In the genomic region with DNA sequence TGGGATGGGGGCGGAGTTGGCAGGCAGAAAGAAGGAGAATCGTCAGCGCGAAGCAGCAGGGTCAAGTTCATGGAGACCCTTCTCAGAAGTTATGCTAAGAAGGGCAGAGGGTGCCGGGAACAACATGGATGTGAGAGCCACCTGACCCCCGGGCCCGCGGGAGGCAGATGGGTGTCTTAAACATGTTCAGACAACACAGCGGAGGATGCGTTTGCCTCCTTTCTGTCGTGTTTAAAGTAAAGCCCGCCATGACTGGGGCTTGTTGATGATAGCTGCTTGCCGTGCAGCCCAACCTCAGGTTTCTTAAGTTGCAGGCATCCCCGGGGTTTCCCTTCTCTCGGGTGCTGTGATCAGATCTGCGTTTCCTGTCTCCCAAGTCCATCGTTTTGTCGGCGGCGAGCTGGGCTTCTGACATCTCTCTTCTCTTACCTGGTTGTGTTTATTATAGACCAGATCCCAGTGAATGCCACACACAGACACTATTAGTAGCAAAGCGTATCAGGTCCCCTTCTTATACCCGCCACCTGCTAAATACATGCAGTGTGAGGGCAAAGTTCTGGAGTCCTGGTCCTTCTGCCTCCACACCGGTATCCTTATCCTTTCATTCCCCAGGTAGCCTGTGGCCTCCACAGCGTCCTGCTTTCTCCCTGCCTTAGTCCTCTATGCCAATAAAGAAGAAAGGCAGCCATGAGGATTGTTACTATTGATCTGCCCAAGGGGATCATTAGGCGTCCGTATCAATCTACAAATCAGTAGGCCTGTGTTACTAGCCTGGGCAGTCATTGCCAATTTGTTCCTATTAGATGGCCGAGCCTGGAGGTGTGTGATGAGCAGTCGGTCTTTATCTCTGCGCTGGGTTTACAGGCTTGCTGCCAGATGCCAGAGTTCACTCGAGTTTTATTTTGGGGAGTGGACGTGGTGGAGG, we compare ENCODE assay signal across 9 mouse cellular contexts. TPM values are rescaled to one million over a fixed set of nuclear protein-coding genes. Genes with fewer than 3 reads are reported as not detected.
DNase-seq lines count a peak whose midpoint lies in the region; ATAC-seq and TF ChIP-seq lines count a peak whose summit lies in the region.
"Had no signal": no experiment of that assay in that cellular context is flagged by ENCODE, and none has a peak within 500 bp of the region (broad histone marks: within the 10 kb centered on the region; RNA-seq: fewer than 3 reads in every experiment).

No protein-coding gene starts in this region.

- TF ChIP-seq CTCF in heart, postnatal 0 days (IDR thresholded peaks at IDR 0.05; ENCODE audit: low read depth), result no peak
- no peak for TF ChIP-seq CTCF in midbrain, postnatal 0 days (IDR thresholded peaks at IDR 0.05)

- no peak overlapping the region for H3K9ac ChIP-seq in heart, postnatal 0 days (replicated peaks; ENCODE audit: low read depth, low read length)
- peak overlapping the region; percentile 71 for H3K9ac ChIP-seq in hindbrain, embryonic 13.5 days
- peak overlapping the region; percentile 60 for H3K9ac ChIP-seq in midbrain, postnatal 0 days (replicated peaks; ENCODE audit: low read length, poor library complexity, severe bottlenecking)

- intact Hi-C loops in left cerebral cortex, postnatal 25 days (cut with DNase I), result loop anchor here (5.0 kb wide), 1 partner anchor 752 kb away; no protein-coding TSS in a partner anchor

- no peak for TF ChIP-seq EP300 in heart, postnatal 0 days (IDR thresholded peaks at IDR 0.05; ENCODE audit: low read depth)

- peaks cover 39% of the 10 kb centered on the region for H3K27me3 ChIP-seq in heart, postnatal 0 days (ENCODE audit: control insufficient read depth, insufficient read depth, low read length)
- H3K27me3 ChIP-seq in hindbrain, embryonic 13.5 days, result peaks cover 20% of the 10 kb centered on the region
- no peaks in the 10 kb centered on the region for H3K27me3 ChIP-seq in midbrain, postnatal 0 days (ENCODE audit: insufficient read depth, low read length)

- peak overlapping the region; percentile 43 for H3K4me3 ChIP-seq in heart, postnatal 0 days (ENCODE audit: low read depth, low read length)
- peak overlapping the region; percentile 31 for H3K4me3 ChIP-seq in hindbrain, embryonic 13.5 days
- peak overlapping the region; percentile 27 for H3K4me3 ChIP-seq in midbrain, postnatal 0 days (ENCODE audit: low read depth, low read length)
- H3K4me3 ChIP-seq: erythroblast, embryonic 14.5 days had no signal

- DNase-seq in heart, postnatal 0 days (ENCODE audit: low spot score), result no peak
- DNase-seq in heart, adult 8-10 months (ENCODE audit: low spot score), result no peak
- DNase-seq in embryo, embryonic 10 days (ENCODE audit: low spot score), result peak; percentile 50
- no peak for DNase-seq in midbrain, postnatal 0 days (ENCODE audit: low spot score)
- DNase-seq in cerebellum, adult 8-10 months, result no peak
- no peak for DNase-seq in left cerebral cortex, adult 11 months (ENCODE audit: low spot score)
- no peak for DNase-seq in left cerebral cortex, postnatal 25 days (ENCODE audit: low spot score in 2 of 2)

- peaks cover 9% of the 10 kb centered on the region; the same call in 1 of the 2 replicates for H3K4me1 ChIP-seq in heart, postnatal 0 days (ENCODE audit: control insufficient read depth, insufficient read depth)
- H3K4me1 ChIP-seq in hindbrain, embryonic 13.5 days (replicated peaks), result peaks cover 64% of the 10 kb centered on the region
- H3K4me1 ChIP-seq in midbrain, postnatal 0 days (ENCODE audit: insufficient read depth, low read length), result peaks cover 16% of the 10 kb centered on the region

- peak overlapping the region; percentile 62 for H3K4me2 ChIP-seq in heart, postnatal 0 days (ENCODE audit: low read depth, low read length)
- peak overlapping the region; percentile 60 for H3K4me2 ChIP-seq in hindbrain, embryonic 13.5 days
- peak overlapping the region; percentile 63 for H3K4me2 ChIP-seq in midbrain, postnatal 0 days (ENCODE audit: low read depth, low read length, poor library complexity, severe bottlenecking)

- 17% methylated on average over 31 of the region's 31 CpGs for WGBS in heart, postnatal 0 days
- WGBS in hindbrain, embryonic 13.5 days, result 15% methylated on average over 31 of the region's 31 CpGs
- WGBS in midbrain, postnatal 0 days, result 14% methylated on average over 31 of the region's 31 CpGs

- no peaks in the 10 kb centered on the region for H3K36me3 ChIP-seq in heart, postnatal 0 days (replicated peaks; ENCODE audit: control insufficient read depth, insufficient read depth, low read length)
- H3K36me3 ChIP-seq in hindbrain, embryonic 13.5 days, result no peaks in the 10 kb centered on the region
- H3K36me3 ChIP-seq in midbrain, postnatal 0 days (ENCODE audit: insufficient read depth, low read length), result no peaks in the 10 kb centered on the region

- ATAC-seq in heart, postnatal 0 days (ENCODE audit: insufficient read depth, low read depth), result no peak
- ATAC-seq in hindbrain, embryonic 13.5 days (ENCODE audit: low FRiP score), result no peak
- ATAC-seq in midbrain, postnatal 0 days (ENCODE audit: low FRiP score), result no peak

- no peaks in the 10 kb centered on the region for H3K9me3 ChIP-seq in heart, postnatal 0 days (replicated peaks; ENCODE audit: control insufficient read depth, low read length)
- H3K9me3 ChIP-seq in hindbrain, embryonic 13.5 days, result no peaks in the 10 kb centered on the region
- H3K9me3 ChIP-seq in midbrain, postnatal 0 days (ENCODE audit: low read length), result no peaks in the 10 kb centered on the region

- no peak overlapping the region for H3K27ac ChIP-seq in heart, postnatal 0 days (ENCODE audit: low read depth)
- H3K27ac ChIP-seq in hindbrain, embryonic 13.5 days, result peak overlapping the region; percentile 90
- H3K27ac ChIP-seq in midbrain, postnatal 0 days (ENCODE audit: low read depth, low read length), result peak overlapping the region; percentile 82

RNA-seq across cellular contexts. Expression of a gene that starts 2.5 kb away (rescaled TPM):
- 2.5 and 3.6 TPM in 2 replicates for total RNA-seq in heart, postnatal 0 days (2014; rRNA removed; ENCODE audit: low replicate concordance)
- polyA plus RNA-seq in heart, postnatal 0 days (2015; fragmentation: Nextera tagmentation; extraction: Ambion mirVana), result 2.0 TPM in 2 replicates
- total RNA-seq in heart, adult 8-10 months (2022), result 1 to 10 TPM; 7.7 to 8.0 (median 7.8) TPM
- polyA plus RNA-seq in hindbrain, embryonic 13.5 days (2015; fragmentation: Nextera tagmentation; extraction: Ambion mirVana), result 36.9 and 42.0 TPM in 2 replicates
- 44.5 and 52.0 TPM in 2 replicates for total RNA-seq in midbrain, postnatal 0 days (2014; rRNA removed)
- 25.0 and 33.1 TPM in 2 replicates for polyA plus RNA-seq in midbrain, postnatal 0 days (2015; fragmentation: Nextera tagmentation; extraction: Ambion mirVana)
- 1 to 10 TPM; 4.1 to 7.0 TPM for total RNA-seq in left cerebral cortex, postnatal 25 days (2021)
